Mouse (Mus musculus): ENCODE results near the gene Gdf11.

- no peak for TF ChIP-seq CTCF (IDR thresholded peaks at IDR 0.05)
- TF ChIP-seq EP300 (IDR thresholded peaks at IDR 0.05; ENCODE audit: insufficient read depth, low read depth, low read length) = no peak
Observed at GRCm38 (mm10) chr10:128919966-128920365, 28.4 kb upstream of the Gdf11 start.

Data from heart, adult 2 months (tissue).